Mouse (Mus musculus) sigmoid colon, adult 10 weeks (tissue): ENCODE data around the gene Kank3. TPM values are rescaled to one million over a fixed set of nuclear protein-coding genes. Genes with fewer than 3 reads are reported as not detected.

Experiments used
- polyA plus RNA-seq: library from polyadenylated mRNA; stranded (reverse); fragments of 350-450 nt; fragmentation: Illumina TruSeq; extraction: RNeasy Lipid Tissue Mini Kit (QIAGEN cat#74804); gene quantifications from one replicate; pipeline ENCODE4 v1.2.3, GENCODE M21; 2014; ENCODE audit warnings: low read depth, low replicate concordance

The Kank3 gene
- 5.3 TPM for polyA plus RNA-seq

GRCm38 (mm10) chr17:33810334-33811141 lies at the start of gene Kank3:
Gene Kank3 (plus strand): TSS chr17:33810519.

GRCm38 (mm10) chr17:33781124-33781977 lies 29.0 kb upstream of the Kank3 start, which contains the start of gene Angptl4:
Gene Angptl4 (minus strand): TSS chr17:33781830.

GRCm38 (mm10) chr17:33824084-33824996 lies 14.0 kb downstream of the Kank3 start, which contains the start of the genes Rps28 and Ndufa7:
Gene Rps28 (minus strand): TSS chr17:33824562.
Gene Ndufa7 (plus strand): TSS chr17:33824572.

GRCm38 (mm10) chr17:33842966-33843795 lies 32.9 kb downstream of the Kank3 start, which contains the start of gene Cd320:
Gene Cd320 (plus strand): TSS chr17:33843091.

Other genes starting within 250 kb of the Kank3 start
- 4.3 TPM for gene Zfp414, start 181.4 kb upstream of the Kank3 start, polyA plus RNA-seq
- gene Pram1, start 172.5 kb upstream of the Kank3 start, polyA plus RNA-seq: not detected
- 415 TPM for gene Hnrnpm, start 123.7 kb upstream of the Kank3 start, polyA plus RNA-seq
- 26.0 TPM for gene March2, start 91.8 kb upstream of the Kank3 start, polyA plus RNA-seq
- 27.5 TPM for gene Rab11b, start 50.0 kb upstream of the Kank3 start, polyA plus RNA-seq
- 1.0 TPM for gene Angptl4, start 28.7 kb upstream of the Kank3 start, polyA plus RNA-seq
- gene Rps28, start 14.0 kb downstream of the Kank3 start, polyA plus RNA-seq: 77.1 TPM
- 28.2 TPM for gene Ndufa7, start 14.1 kb downstream of the Kank3 start, polyA plus RNA-seq
- gene Cd320, start 32.6 kb downstream of the Kank3 start, polyA plus RNA-seq: 5.6 TPM
- not detected for gene Gm7029, start 63.3 kb downstream of the Kank3 start, polyA plus RNA-seq
- not detected for gene Kifc1, start 80.1 kb downstream of the Kank3 start, polyA plus RNA-seq
- gene Platr17, start 94.6 kb downstream of the Kank3 start, polyA plus RNA-seq: not detected
- gene Daxx, start 98.9 kb downstream of the Kank3 start, polyA plus RNA-seq: 6.5 TPM
- 54.8 TPM for gene Tapbp, start 105.4 kb downstream of the Kank3 start, polyA plus RNA-seq
- 1.8 TPM for gene Zbtb22, start 105.4 kb downstream of the Kank3 start, polyA plus RNA-seq
- gene Rgl2, start 119.0 kb downstream of the Kank3 start, polyA plus RNA-seq: 8.0 TPM
- 8.4 TPM for gene Pfdn6, start 129.8 kb downstream of the Kank3 start, polyA plus RNA-seq
- 0.25 TPM for gene Wdr46, start 130.1 kb downstream of the Kank3 start, polyA plus RNA-seq
- 0.38 TPM for gene B3galt4, start 141.0 kb downstream of the Kank3 start, polyA plus RNA-seq
- gene Vps52, start 145.3 kb downstream of the Kank3 start, polyA plus RNA-seq: 4.8 TPM
- 34.2 TPM for gene Rps18, start 145.5 kb downstream of the Kank3 start, polyA plus RNA-seq
- gene H2-K1, start 189.8 kb downstream of the Kank3 start, polyA plus RNA-seq: 407 TPM
- 1.8 TPM for gene Ring1, start 214.2 kb downstream of the Kank3 start, polyA plus RNA-seq
- 1.2 TPM for gene H2-Ke6, start 217.5 kb downstream of the Kank3 start, polyA plus RNA-seq
- 0.88 TPM for gene Slc39a7, start 221.2 kb downstream of the Kank3 start, polyA plus RNA-seq
- gene Rxrb, start 221.3 kb downstream of the Kank3 start, polyA plus RNA-seq: 1.5 TPM
- gene Col11a2, start 228.9 kb downstream of the Kank3 start, polyA plus RNA-seq: 0.19 TPM